Mouse (Mus musculus): ENCODE data around the gene Dll4. TPM values are rescaled to one million over a fixed set of nuclear protein-coding genes. Genes with fewer than 3 reads are reported as not detected.

Dll4 gene
- polyA plus RNA-seq, 1 experiment from 2014 or later = 4.9 TPM

- Histone ChIP-seq H3K4me2 (peak overlapping the region; percentile 77), H3K27ac (replicated peaks) (no peak overlapping the region), H3K4me1 (replicated peaks) (peaks cover 72% of the 10 kb centered on the region), H3K9me3 (no peaks in the 10 kb centered on the region), H3K36me3 (no peaks in the 10 kb centered on the region), H3K9ac (peak overlapping the region; percentile 65), H3K4me3 (peak overlapping the region; percentile 45), H3K27me3 (peaks cover 100% of the 10 kb centered on the region)
- no peak for ATAC-seq (ENCODE audit: low read depth)
- WGBS = under 1% methylated on average over 30 of the region's 30 CpGs
Measured at GRCm38 (mm10) chr2:119327102-119327480, 1.5 kb downstream of the Dll4 start.

GRCm38 (mm10) chr2:119327942-119328526 is 2.5 kb downstream of the Dll4 start:
- H3K4me1 ChIP-seq (replicated peaks) = peaks cover 63% of the 10 kb centered on the region
- no peak overlapping the region for H3K27ac ChIP-seq (replicated peaks)
- H3K4me3 ChIP-seq = peak overlapping the region; percentile 45
- 16% methylated on average over 11 of the region's 11 CpGs for WGBS
- H3K27me3 ChIP-seq = peaks cover 100% of the 10 kb centered on the region
- peak overlapping the region; percentile 77 for H3K4me2 ChIP-seq
- peak overlapping the region; percentile 45 for H3K9ac ChIP-seq
- no peaks in the 10 kb centered on the region for H3K36me3 ChIP-seq
- H3K9me3 ChIP-seq = no peaks in the 10 kb centered on the region
- ATAC-seq (ENCODE audit: low read depth) = no peak

GRCm38 (mm10) chr2:119328546-119328945 is 3.0 kb downstream of the Dll4 start:
- peak overlapping the region; percentile 45; the same call in 1 of the 2 replicates for H3K9ac ChIP-seq
- H3K27ac ChIP-seq (replicated peaks) = no peak overlapping the region
- peaks cover 58% of the 10 kb centered on the region for H3K4me1 ChIP-seq (replicated peaks)
- H3K9me3 ChIP-seq = no peaks in the 10 kb centered on the region
- 31% methylated on average over 5 of the region's 5 CpGs for WGBS
- no peaks in the 10 kb centered on the region for H3K36me3 ChIP-seq
- no peak for ATAC-seq (ENCODE audit: low read depth)
- peak overlapping the region; percentile 77 for H3K4me2 ChIP-seq
- H3K27me3 ChIP-seq = peaks cover 97% of the 10 kb centered on the region
- peak overlapping the region; percentile 45; the same call in 1 of the 2 replicates for H3K4me3 ChIP-seq

GRCm38 (mm10) chr2:119329123-119329817 is 3.7 kb downstream of the Dll4 start:
- Histone ChIP-seq H3K27me3 (peaks cover 96% of the 10 kb centered on the region), H3K9ac (no peak overlapping the region), H3K9me3 (no peaks in the 10 kb centered on the region), H3K4me2 (0 out of 2 replicates have a peak overlapping the region, but pooled peaks have one; percentile 77), H3K4me3 (no peak overlapping the region), H3K4me1 (replicated peaks) (peaks cover 51% of the 10 kb centered on the region), H3K27ac (replicated peaks) (no peak overlapping the region), H3K36me3 (no peaks in the 10 kb centered on the region)
- 46% methylated on average over 3 of the region's 3 CpGs for WGBS
- peak; percentile 19; the same call in 1 of the 2 replicates for ATAC-seq (ENCODE audit: low read depth)

- 92% methylated on average over 8 of the region's 8 CpGs for WGBS
- ATAC-seq (ENCODE audit: low read depth) = no peak
- no peak overlapping the region for H3K4me3 ChIP-seq
- H3K4me1 ChIP-seq (replicated peaks) = peaks cover 35% of the 10 kb centered on the region
- H3K27me3 ChIP-seq = peaks cover 90% of the 10 kb centered on the region
- H3K9me3 ChIP-seq = no peaks in the 10 kb centered on the region
- H3K27ac ChIP-seq (replicated peaks) = no peak overlapping the region
- no peak overlapping the region for H3K9ac ChIP-seq
- no peak overlapping the region for H3K4me2 ChIP-seq
- H3K36me3 ChIP-seq = no peaks in the 10 kb centered on the region
Measured at GRCm38 (mm10) chr2:119330795-119331194, 5.2 kb downstream of the Dll4 start.

GRCm38 (mm10) chr2:119332177-119332661 is 6.6 kb downstream of the Dll4 start:
- no peak overlapping the region for H3K27ac ChIP-seq (replicated peaks)
- no peaks in the 10 kb centered on the region for H3K36me3 ChIP-seq
- H3K4me2 ChIP-seq = no peak overlapping the region
- H3K9ac ChIP-seq = no peak overlapping the region
- no peaks in the 10 kb centered on the region for H3K9me3 ChIP-seq
- H3K4me1 ChIP-seq (replicated peaks) = peaks cover 23% of the 10 kb centered on the region
- WGBS = 67% methylated on average over 24 of the region's 24 CpGs
- ATAC-seq (ENCODE audit: low read depth) = no peak
- peaks cover 82% of the 10 kb centered on the region for H3K27me3 ChIP-seq
- H3K4me3 ChIP-seq = no peak overlapping the region

GRCm38 (mm10) chr2:119334135-119334534 is 8.6 kb downstream of the Dll4 start:
- H3K4me3 ChIP-seq = no peak overlapping the region
- peaks cover 63% of the 10 kb centered on the region for H3K27me3 ChIP-seq
- no peak overlapping the region for H3K9ac ChIP-seq
- H3K4me1 ChIP-seq (replicated peaks) = peaks cover 15% of the 10 kb centered on the region
- no peak overlapping the region for H3K27ac ChIP-seq (replicated peaks)
- WGBS = 68% methylated on average over 1 of the region's 1 CpGs
- no peak for ATAC-seq (ENCODE audit: low read depth)
- no peak overlapping the region for H3K4me2 ChIP-seq
- H3K36me3 ChIP-seq = no peaks in the 10 kb centered on the region
- H3K9me3 ChIP-seq = no peaks in the 10 kb centered on the region

GRCm38 (mm10) chr2:119334964-119335525 is 9.5 kb downstream of the Dll4 start:
- no peak overlapping the region for H3K4me3 ChIP-seq
- H3K27me3 ChIP-seq = peaks cover 54% of the 10 kb centered on the region
- no peak overlapping the region for H3K9ac ChIP-seq
- 76% methylated on average over 7 of the region's 7 CpGs for WGBS
- peaks cover 10% of the 10 kb centered on the region for H3K4me1 ChIP-seq (replicated peaks)
- no peak overlapping the region for H3K4me2 ChIP-seq
- ATAC-seq (ENCODE audit: low read depth) = no peak
- no peaks in the 10 kb centered on the region for H3K9me3 ChIP-seq
- no peak overlapping the region for H3K27ac ChIP-seq (replicated peaks)
- no peaks in the 10 kb centered on the region for H3K36me3 ChIP-seq

GRCm38 (mm10) chr2:119335535-119335934 is 10.0 kb downstream of the Dll4 start:
- Histone ChIP-seq H3K36me3 (no peaks in the 10 kb centered on the region), H3K27me3 (peaks cover 49% of the 10 kb centered on the region), H3K4me3 (no peak overlapping the region), H3K4me1 (replicated peaks) (peaks cover 10% of the 10 kb centered on the region), H3K9me3 (no peaks in the 10 kb centered on the region), H3K9ac (no peak overlapping the region), H3K4me2 (no peak overlapping the region), H3K27ac (replicated peaks) (no peak overlapping the region)
- 83% methylated on average over 1 of the region's 1 CpGs for WGBS
- ATAC-seq (ENCODE audit: low read depth) = no peak

- Histone ChIP-seq H3K36me3 (no peaks in the 10 kb centered on the region), H3K4me1 (replicated peaks) (peaks cover 10% of the 10 kb centered on the region), H3K9me3 (no peaks in the 10 kb centered on the region), H3K27me3 (peaks cover 44% of the 10 kb centered on the region), H3K4me3 (no peak overlapping the region), H3K27ac (replicated peaks) (peak overlapping the region; percentile 46; the same call in 1 of the 2 replicates), H3K4me2 (no peak overlapping the region), H3K9ac (no peak overlapping the region)
- no peak for ATAC-seq (ENCODE audit: low read depth)
- 86% methylated on average over 2 of the region's 2 CpGs for WGBS
Measured at GRCm38 (mm10) chr2:119336002-119336401, 10.4 kb downstream of the Dll4 start.

- Histone ChIP-seq H3K9ac (no peak overlapping the region), H3K9me3 (no peaks in the 10 kb centered on the region), H3K4me1 (replicated peaks) (peaks cover 10% of the 10 kb centered on the region), H3K4me2 (no peak overlapping the region), H3K36me3 (no peaks in the 10 kb centered on the region), H3K4me3 (no peak overlapping the region), H3K27me3 (peaks cover 40% of the 10 kb centered on the region), H3K27ac (replicated peaks) (peak overlapping the region; percentile 46; the same call in 1 of the 2 replicates)
- 73% methylated on average over 10 of the region's 10 CpGs for WGBS
- no peak for ATAC-seq (ENCODE audit: low read depth)
Measured at GRCm38 (mm10) chr2:119336470-119336869, 10.9 kb downstream of the Dll4 start.

Data from neural tube, embryonic 13.5 days (tissue).